Mouse (Mus musculus): Measurements from ENCODE around the gene Ltb.

- 0 out of 2 replicates have a peak, but pooled peaks have one; percentile 7 for TF ChIP-seq CTCF (IDR thresholded peaks at IDR 0.05; ENCODE audit: low read depth)
- TF ChIP-seq EP300 (IDR thresholded peaks at IDR 0.05; ENCODE audit: low read depth): no peak
Measured at GRCm38 (mm10) chr17:35243086-35243485, 48.8 kb downstream of the Ltb start.

Data from heart, postnatal 0 days (tissue).